Mouse (Mus musculus) CH12.LX (cell line): ENCODE results near the gene Rpgr. TPM values are rescaled to one million over a fixed set of nuclear protein-coding genes. Genes with fewer than 3 reads are reported as not detected.

Experiments used
- DNase-seq: peaks from one replicate; pipeline ENCODE4 v3.0.0-alpha.2; 2013; ENCODE audit errors: extremely low read depth
- H3K27ac ChIP-seq: 2 replicates; pipeline ENCODE4 v1.5.1; 2012; ENCODE audit warnings: low read depth, mild to moderate bottlenecking, control low read depth, moderate library complexity; ENCODE audit not compliant: insufficient read depth
- H3K27me3 ChIP-seq: replicated peaks from 2 replicates; pipeline ENCODE3; 2012; ENCODE audit warnings: inconsistent platforms
- H3K36me3 ChIP-seq, 2 experiments: replicated peaks in 1 of 2; 2 replicates each; pipeline versions ENCODE3 to v1.6.1; 2012; ENCODE audit warnings: inconsistent platforms in 1 of 2, low read length in 1 of 2, mild to moderate bottlenecking in 1 of 2, mixed read lengths in 1 of 2, moderate library complexity in 1 of 2; ENCODE audit not compliant: control insufficient read depth in 1 of 2, insufficient read depth in 1 of 2
- H3K4me1 ChIP-seq, 2 experiments: 2 replicates each; pipeline ENCODE4 v1.6.1; 2012; ENCODE audit warnings: inconsistent platforms in 1 of 2, moderate library complexity in 1 of 2; ENCODE audit not compliant: insufficient read depth in 2 of 2, control insufficient read depth in 1 of 2
- H3K4me2 ChIP-seq: 2 replicates; pipeline ENCODE4 v1.6.1; 2012; ENCODE audit warnings: low read depth, mild to moderate bottlenecking, control low read depth; ENCODE audit not compliant: poor library complexity, insufficient read depth, severe bottlenecking
- H3K4me3 ChIP-seq, 3 experiments: fragments of 150-350 bp in 1 of 3; sonication (generic) in 1 of 3; replicated peaks in 1 of 3; 2 replicates each; pipeline versions ENCODE3 to v1.5.1; 2011 to 2012; ENCODE audit warnings: low read depth in 2 of 3, low read length in 2 of 3, mild to moderate bottlenecking in 2 of 3, moderate library complexity in 2 of 3, control low read depth in 1 of 3, improper control_type of control experiment in 1 of 3, inconsistent platforms in 1 of 3, mixed read lengths in 1 of 3; ENCODE audit not compliant: poor library complexity in 1 of 3
- H3K79me2 ChIP-seq: replicated peaks from 2 replicates; pipeline ENCODE4 v1.6.1; 2012; ENCODE audit warnings: mild to moderate bottlenecking, moderate library complexity; ENCODE audit not compliant: control insufficient read depth, poor library complexity, insufficient read depth, severe bottlenecking; ENCODE audit errors: extremely low read depth
- H3K9ac ChIP-seq: 2 replicates; pipeline ENCODE4 v1.6.1; 2012; ENCODE audit warnings: low read depth, mild to moderate bottlenecking, control low read depth, moderate library complexity; ENCODE audit not compliant: insufficient read depth
- H3K9me3 ChIP-seq: replicated peaks from 2 replicates; pipeline ENCODE3; 2012; ENCODE audit warnings: low read length, inconsistent platforms, mixed read lengths
- CHD1 ChIP-seq: IDR thresholded peaks from 2 replicates; pipeline ENCODE4 v1.6.1; 2012; ENCODE audit warnings: low read depth, low read length, improper control_type of control experiment, inconsistent platforms
- CHD2 ChIP-seq: IDR thresholded peaks from 2 replicates; pipeline ENCODE4 v1.6.1; 2011; ENCODE audit warnings: low read length, improper control_type of control experiment
- E2F4 ChIP-seq: IDR thresholded peaks from 2 replicates; pipeline ENCODE4 v1.6.1; 2011; ENCODE audit warnings: low read depth, low read length, improper control_type of control experiment; ENCODE audit not compliant: insufficient replicate concordance
- ELF1 ChIP-seq: IDR thresholded peaks from 2 replicates; pipeline ENCODE4 v1.6.1; 2014; ENCODE audit warnings: low read depth, mild to moderate bottlenecking, inconsistent platforms, low read length, improper control_type of control experiment
- EP300 ChIP-seq: IDR thresholded peaks from 2 replicates; pipeline ENCODE4 v1.6.1; 2011; ENCODE audit warnings: low read length, improper control_type of control experiment
- ETS1 ChIP-seq: conservative IDR thresholded peaks from 2 replicates; pipeline ENCODE4 v1.6.1; 2012; ENCODE audit warnings: low read depth, mild to moderate bottlenecking, inconsistent platforms, low read length, improper control_type of control experiment, moderate library complexity
- GABPA ChIP-seq: IDR thresholded peaks from 2 replicates; pipeline ENCODE4 v1.6.1; 2012; ENCODE audit warnings: low read depth, low read length, improper control_type of control experiment, inconsistent platforms; ENCODE audit not compliant: insufficient replicate concordance
- IRF4 ChIP-seq: IDR thresholded peaks from 2 replicates; pipeline ENCODE4 v1.6.1; 2014; ENCODE audit warnings: low read depth, mild to moderate bottlenecking, inconsistent platforms, low read length, improper control_type of control experiment
- JUN ChIP-seq: IDR thresholded peaks from 2 replicates; pipeline ENCODE4 v1.6.1; 2011; ENCODE audit warnings: low read depth, mild to moderate bottlenecking, low read length, improper control_type of control experiment, moderate library complexity; ENCODE audit not compliant: insufficient read depth
- KAT2A ChIP-seq: IDR thresholded peaks from 2 replicates; pipeline ENCODE4 v1.6.1; 2012; ENCODE audit warnings: low read length, improper control_type of control experiment, inconsistent platforms; ENCODE audit not compliant: insufficient replicate concordance
- MAFK ChIP-seq: IDR thresholded peaks from 2 replicates; pipeline ENCODE4 v1.6.1; 2011; ENCODE audit warnings: low read length, improper control_type of control experiment; ENCODE audit not compliant: insufficient replicate concordance
- MAX ChIP-seq: IDR thresholded peaks from 2 replicates; pipeline ENCODE4 v1.6.1; 2011; ENCODE audit warnings: low read length, improper control_type of control experiment
- MAZ ChIP-seq: IDR thresholded peaks from 2 replicates; pipeline ENCODE4 v1.6.1; 2012; ENCODE audit warnings: low read depth, mild to moderate bottlenecking, inconsistent platforms, low read length, improper control_type of control experiment, moderate library complexity
- MEF2A ChIP-seq: IDR thresholded peaks from 2 replicates; pipeline ENCODE4 v1.6.1; 2014; ENCODE audit warnings: low read depth, mild to moderate bottlenecking, inconsistent platforms, low read length, improper control_type of control experiment, borderline replicate concordance
- MXI1 ChIP-seq: IDR thresholded peaks from 2 replicates; pipeline ENCODE4 v1.6.1; 2011; ENCODE audit warnings: mild to moderate bottlenecking, low read depth, low read length, improper control_type of control experiment
- NRF1 ChIP-seq: IDR thresholded peaks from 2 replicates; pipeline ENCODE4 v1.6.1; 2014; ENCODE audit warnings: low read depth, mild to moderate bottlenecking, inconsistent platforms, low read length, improper control_type of control experiment, moderate library complexity
- POLR2AphosphoS2 ChIP-seq: IDR thresholded peaks from 2 replicates; pipeline ENCODE4 v1.6.1; 2011; ENCODE audit warnings: low read depth, low read length, improper control_type of control experiment
- SMC3 ChIP-seq: IDR thresholded peaks from 2 replicates; pipeline ENCODE4 v1.6.1; 2011; ENCODE audit warnings: low read depth, low read length, improper control_type of control experiment
- TBP ChIP-seq: conservative IDR thresholded peaks from 2 replicates; pipeline ENCODE4 v1.6.1; 2011; ENCODE audit warnings: low read depth, low read length, improper control_type of control experiment
- TCF12 ChIP-seq: IDR thresholded peaks from 2 replicates; pipeline ENCODE4 v1.6.1; 2014; ENCODE audit warnings: low read depth, mild to moderate bottlenecking, inconsistent platforms, low read length, improper control_type of control experiment
- UBTF ChIP-seq: IDR thresholded peaks from 2 replicates; pipeline ENCODE4 v1.6.1; 2012; ENCODE audit warnings: low read depth, mild to moderate bottlenecking, inconsistent platforms, low read length, improper control_type of control experiment, moderate library complexity
- USF1 ChIP-seq: IDR thresholded peaks from 2 replicates; pipeline ENCODE4 v1.6.1; 2014; ENCODE audit warnings: low read depth, mild to moderate bottlenecking, inconsistent platforms, low read length, improper control_type of control experiment
- ZKSCAN1 ChIP-seq: IDR thresholded peaks from 2 replicates; pipeline ENCODE4 v1.6.1; 2012; ENCODE audit warnings: low read depth, inconsistent platforms, low read length, improper control_type of control experiment, borderline replicate concordance
- ZMIZ1 ChIP-seq: IDR thresholded peaks from 2 replicates; pipeline ENCODE4 v1.6.1; 2012; ENCODE audit warnings: low read depth, mild to moderate bottlenecking, inconsistent platforms, low read length, improper control_type of control experiment
- ZNF384 ChIP-seq: IDR thresholded peaks from 2 replicates; pipeline ENCODE4 v1.6.1; 2012; ENCODE audit warnings: low read depth, low read length, improper control_type of control experiment, inconsistent platforms
- dilution Hi-C: fragments of 300-500 bp; cut with MboI; formaldehyde crosslinking; loops from 2 replicates; pipeline ENCODE4 v1.14.3; 2020; ENCODE audit warnings: low sequenced_read_pairs; ENCODE audit not compliant: extremely low pct_unique_long_range_greater_than_20kb, extremely low pct_ligation_motif_present
- in situ Hi-C: fragments of 300-500 bp; cut with MboI; formaldehyde crosslinking; loops from 3 replicates; pipeline ENCODE4 v1.14.3; 2019; ENCODE audit warnings: low sequenced_read_pairs, low pct_ligation_motif_present, low pct_unique_long_range_greater_than_20kb, mixed read lengths
- polyA plus RNA-seq: library from polyadenylated mRNA; unstranded; fragments of >175 nt; gene quantifications from 2 replicates; pipeline ENCODE4 v1.2.1, GENCODE M21; 2012; ENCODE audit warnings: low read depth; ENCODE audit not compliant: insufficient read length
- total RNA-seq, 2 experiments: library from RNA; depleted of rRNA; stranded (reverse); fragments of 300-350 nt in 1 of 2; fragments of >200 nt in 1 of 2; gene quantifications; 2 replicates each; pipeline ENCODE4 v1.2.3; 2012 to 2014

Rpgr gene
- total and polyA plus RNA-seq, 3 experiments = 4.8 to 8.2 (median 5.9) TPM

DNA sequence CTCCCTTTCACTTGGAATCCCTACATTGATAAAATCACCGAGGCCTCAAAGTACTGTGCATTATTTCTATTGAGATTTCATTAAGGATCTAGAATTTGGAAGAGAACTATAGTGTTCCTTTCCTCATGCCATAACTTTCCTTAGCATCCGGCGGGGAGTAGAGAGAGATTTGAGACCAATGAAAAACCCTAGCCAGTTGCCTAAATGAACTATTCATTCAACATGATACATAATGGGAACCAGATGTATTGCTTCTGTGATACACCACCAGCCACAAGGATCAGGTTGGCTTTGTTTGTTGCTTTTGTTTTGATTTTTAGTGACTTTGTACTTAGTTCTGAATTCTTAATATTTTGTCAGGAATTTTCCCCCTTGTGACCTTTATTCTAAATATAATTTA lies 136.3 kb downstream of the Rpgr start:
- Histone ChIP-seq H3K27me3 (no peaks in the 10 kb centered on the region), H3K4me1 (no peaks in the 10 kb centered on the region), H3K9me3 (no peaks in the 10 kb centered on the region), H3K9ac (no peak overlapping the region), H3K4me2 (no peak overlapping the region), H3K36me3 (no peaks in the 10 kb centered on the region), H3K27ac (no peak overlapping the region), H3K79me2 (no peaks in the 10 kb centered on the region), H3K4me3 (no peak overlapping the region)
- DNase-seq = no peak
- dilution Hi-C loops (no loop called here), in situ Hi-C loops (no loop called here)
- TF ChIP-seq UBTF = no peak
- no peak for TF ChIP-seq SMC3
- TF ChIP-seq ZNF384 = no peak
- no peak for TF ChIP-seq TCF12
- no peak for TF ChIP-seq ZMIZ1
- TF ChIP-seq MAFK = no peak
- no peak for TF ChIP-seq KAT2A
- TF ChIP-seq MAZ = no peak
- no peak for TF ChIP-seq CHD1
- TF ChIP-seq JUN = no peak
- no peak for TF ChIP-seq POLR2AphosphoS2

DNA sequence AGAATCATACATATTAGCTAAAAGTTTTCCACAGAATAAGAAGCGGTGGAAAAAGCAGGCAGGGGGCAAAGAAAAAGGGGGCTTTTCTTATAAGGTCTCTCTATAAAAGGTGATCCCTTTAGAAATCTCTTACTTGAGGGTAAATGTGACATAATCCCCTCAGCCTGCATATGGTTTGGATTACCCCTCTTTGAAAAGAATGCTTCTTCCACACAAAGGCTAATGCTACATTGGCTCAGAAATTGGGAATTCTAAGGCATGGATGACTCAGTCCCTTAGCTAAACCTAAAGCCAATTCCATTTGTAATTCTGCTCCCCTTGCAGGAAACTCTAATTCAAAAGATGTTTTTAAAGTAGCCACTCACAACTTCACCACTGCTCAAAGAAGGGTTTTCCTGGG lies 136.7 kb downstream of the Rpgr start:
- no peak overlapping the region for H3K4me2 ChIP-seq
- H3K27me3 ChIP-seq = no peaks in the 10 kb centered on the region
- H3K4me3 ChIP-seq = no peak overlapping the region
- TF ChIP-seq MXI1 = no peak
- TF ChIP-seq EP300 = no peak
- no peak for TF ChIP-seq ELF1
- TF ChIP-seq IRF4 = no peak
- TF ChIP-seq MAZ = no peak
- no peak for TF ChIP-seq ZNF384
- no peak for TF ChIP-seq MEF2A
- no peak for TF ChIP-seq NRF1
- no peak for TF ChIP-seq CHD2
- no peak for TF ChIP-seq ETS1
- no peak for TF ChIP-seq SMC3
- no peak for TF ChIP-seq ZKSCAN1
- no peak for TF ChIP-seq CHD1
- TF ChIP-seq GABPA = no peak
- no peak for TF ChIP-seq TBP
- TF ChIP-seq MAX = no peak
- no peak for TF ChIP-seq E2F4
- no peak for TF ChIP-seq POLR2AphosphoS2
- no peak for TF ChIP-seq USF1
- no peak overlapping the region for H3K9ac ChIP-seq
- no peak overlapping the region for H3K27ac ChIP-seq
- H3K4me1 ChIP-seq = no peaks in the 10 kb centered on the region
- H3K79me2 ChIP-seq = no peaks in the 10 kb centered on the region
- H3K9me3 ChIP-seq = no peaks in the 10 kb centered on the region
- no peaks in the 10 kb centered on the region for H3K36me3 ChIP-seq
- dilution Hi-C loops (no loop called here), in situ Hi-C loops (no loop called here)
- no peak for DNase-seq
